Mouse (Mus musculus): ENCODE measurements around the gene 4930562C15Rik. TPM values are rescaled to one million over a fixed set of nuclear protein-coding genes. Genes with fewer than 3 reads are reported as not detected.

The 4930562C15Rik gene
- polyA plus RNA-seq, 1 experiment from 2014 or later = 0.11 TPM

DNA sequence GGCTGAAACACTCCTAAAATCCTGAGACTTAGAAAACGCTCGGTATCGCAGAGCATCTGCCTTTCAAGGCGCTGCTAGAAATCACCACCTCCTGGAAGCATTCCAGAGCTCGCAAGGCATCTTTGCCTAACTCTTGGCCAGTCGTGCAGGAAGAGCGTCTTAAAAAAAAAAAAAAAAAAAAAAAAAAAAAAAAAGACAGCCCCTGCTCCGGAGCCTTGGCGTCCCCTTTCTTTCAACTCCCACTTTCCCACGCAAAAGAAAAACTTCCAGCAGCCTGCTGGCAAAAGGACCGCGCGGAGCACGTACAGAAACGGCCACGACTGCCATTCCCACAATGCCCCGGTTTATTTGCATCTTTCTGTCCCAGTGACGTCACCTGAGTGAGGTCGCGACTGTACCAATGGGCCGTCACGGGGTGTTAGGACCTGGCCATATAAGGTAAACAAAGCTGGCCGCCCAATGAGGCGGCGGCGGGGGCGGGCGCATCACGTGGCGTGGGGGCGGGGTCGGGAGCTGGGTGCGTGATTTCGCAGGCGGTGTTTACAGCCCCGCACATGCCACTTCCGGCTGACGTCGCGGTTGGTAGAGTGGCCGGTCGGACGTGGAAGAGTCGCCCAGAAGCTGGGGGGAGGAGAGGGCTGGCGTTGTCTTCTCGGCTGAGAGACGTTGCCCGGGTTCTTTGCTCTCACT is 45.1 kb downstream of the 4930562C15Rik start, which contains the start of gene Ubald1:
Gene Ubald1 (minus strand): TSS at position 180 of the 690 bp plus-strand sequence.
- no peaks in the 10 kb centered on the region for H3K27me3 ChIP-seq (ENCODE audit: control insufficient read depth, insufficient read depth, low read length)
- ATAC-seq (ENCODE audit: low FRiP score) (peak; percentile 91), DNase-seq (ENCODE audit: low spot score) (peak; percentile 98)
- H3K4me1 ChIP-seq (replicated peaks; ENCODE audit: control insufficient read depth, insufficient read depth, low read length) = peaks cover 8% of the 10 kb centered on the region; the same call in 1 of the 2 replicates
- H3K9me3 ChIP-seq (ENCODE audit: control insufficient read depth, low read length) = no peaks in the 10 kb centered on the region
- H3K9ac ChIP-seq (ENCODE audit: low read depth, low read length) = peak within 1 kb of the TSS; percentile 91
- peak within 1 kb of the TSS; percentile 78 for H3K4me3 ChIP-seq (ENCODE audit: low read depth, low read length)
- under 1% methylated on average over 47 of the region's 48 CpGs for WGBS
- peak within 1 kb of the TSS; percentile 97 for H3K27ac ChIP-seq (ENCODE audit: low read depth, low read length)
- H3K36me3 ChIP-seq (ENCODE audit: control insufficient read depth, insufficient read depth, low read length) = no peaks in the 10 kb centered on the region
- peak within 1 kb of the TSS; percentile 89 for H3K4me2 ChIP-seq (replicated peaks; ENCODE audit: low read depth, low read length)

DNA sequence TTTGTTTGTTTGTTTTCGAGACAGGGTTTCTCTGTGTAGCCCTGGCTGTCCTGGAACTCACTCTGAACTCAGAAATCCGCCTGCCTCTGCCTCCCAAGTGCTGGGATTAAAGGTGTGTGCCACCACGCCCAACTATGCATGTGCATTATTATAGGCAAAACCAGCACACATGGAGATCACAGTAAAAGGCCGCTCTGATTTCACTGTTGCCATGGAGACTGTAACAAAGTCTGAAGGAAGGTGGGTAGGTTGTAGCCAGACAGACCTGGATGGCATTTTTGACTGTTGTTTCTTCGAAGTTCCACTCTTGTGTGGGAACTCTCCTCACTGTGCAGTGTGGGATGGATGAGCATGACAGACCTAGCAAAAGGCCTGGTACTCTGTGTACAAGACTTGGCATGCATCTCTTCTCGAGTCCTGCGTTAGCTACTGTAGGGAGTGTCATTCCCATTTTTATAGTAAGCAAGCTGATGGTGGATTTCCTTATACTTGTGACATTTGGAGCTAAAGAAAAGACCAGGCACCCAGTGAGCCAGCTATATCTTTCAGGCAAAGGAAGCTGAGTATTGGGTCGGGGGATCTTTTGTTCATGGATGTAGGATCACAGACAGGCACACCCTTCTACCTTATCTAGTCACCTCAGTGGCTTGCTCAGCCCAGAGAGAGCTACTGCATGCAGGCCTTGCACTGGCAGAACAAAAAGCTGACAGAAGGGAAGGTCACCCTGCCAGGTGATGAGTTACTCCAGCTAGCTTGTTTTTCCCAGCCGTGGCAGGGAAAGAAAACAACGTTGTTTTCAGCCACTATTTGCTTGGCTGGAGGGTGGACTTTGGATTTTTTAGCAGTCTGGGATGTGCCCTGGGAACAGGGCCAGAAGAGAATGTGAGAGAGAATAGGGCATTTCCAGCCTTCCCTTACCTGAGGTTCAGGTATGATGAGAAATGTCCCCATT is 46.5 kb downstream of the 4930562C15Rik start:
- H3K27me3 ChIP-seq (ENCODE audit: control insufficient read depth, insufficient read depth, low read length) = no peaks in the 10 kb centered on the region
- H3K4me2 ChIP-seq (replicated peaks; ENCODE audit: low read depth, low read length) = peak overlapping the region; percentile 89
- ATAC-seq (ENCODE audit: low FRiP score) (no peak), DNase-seq (ENCODE audit: low spot score) (no peak)
- H3K27ac ChIP-seq (ENCODE audit: low read depth, low read length) = peak overlapping the region; percentile 95; the same call in 1 of the 2 replicates
- peaks cover 8% of the 10 kb centered on the region; the same call in 1 of the 2 replicates for H3K4me1 ChIP-seq (replicated peaks; ENCODE audit: control insufficient read depth, insufficient read depth, low read length)
- H3K36me3 ChIP-seq (ENCODE audit: control insufficient read depth, insufficient read depth, low read length) = no peaks in the 10 kb centered on the region
- H3K9ac ChIP-seq (ENCODE audit: low read depth, low read length) = peak overlapping the region; percentile 91; the same call in 1 of the 2 replicates
- peak overlapping the region; percentile 60 for H3K4me3 ChIP-seq (ENCODE audit: low read depth, low read length)
- no peaks in the 10 kb centered on the region for H3K9me3 ChIP-seq (ENCODE audit: control insufficient read depth, low read length)
- 75% methylated on average over 10 of the region's 10 CpGs for WGBS

DNA sequence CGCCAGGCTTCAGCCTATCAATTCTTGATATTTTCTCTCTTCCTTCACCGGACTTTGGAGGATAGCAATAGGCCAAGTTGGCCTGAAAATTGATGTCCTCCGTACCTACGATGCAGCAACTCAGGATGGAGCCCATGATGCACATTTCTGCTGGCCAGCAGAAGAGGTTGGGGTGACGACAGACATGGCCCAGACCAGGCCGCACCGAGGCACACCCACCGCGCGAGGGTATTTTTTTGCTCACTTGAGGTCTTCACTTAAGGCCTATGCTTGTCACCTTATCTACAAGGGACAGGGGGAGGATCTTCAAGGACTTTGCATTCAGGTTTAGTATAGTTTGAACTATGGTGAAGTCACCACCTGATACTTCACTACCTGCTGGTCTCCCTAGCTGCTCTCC is 49.7 kb downstream of the 4930562C15Rik start:
- WGBS = 93% methylated on average over 10 of the region's 10 CpGs
- ATAC-seq (ENCODE audit: low FRiP score) (no peak), DNase-seq (ENCODE audit: low spot score) (no peak)
- Histone ChIP-seq H3K4me1 (replicated peaks; ENCODE audit: control insufficient read depth, insufficient read depth, low read length) (peaks cover 2% of the 10 kb centered on the region; the same call in 1 of the 2 replicates), H3K9me3 (ENCODE audit: control insufficient read depth, low read length) (no peaks in the 10 kb centered on the region), H3K9ac (ENCODE audit: low read depth, low read length) (no peak overlapping the region), H3K4me2 (replicated peaks; ENCODE audit: low read depth, low read length) (no peak overlapping the region), H3K27ac (ENCODE audit: low read depth, low read length) (no peak overlapping the region), H3K27me3 (ENCODE audit: control insufficient read depth, insufficient read depth, low read length) (no peaks in the 10 kb centered on the region), H3K4me3 (ENCODE audit: low read depth, low read length) (no peak overlapping the region), H3K36me3 (ENCODE audit: control insufficient read depth, insufficient read depth, low read length) (no peaks in the 10 kb centered on the region)

DNA sequence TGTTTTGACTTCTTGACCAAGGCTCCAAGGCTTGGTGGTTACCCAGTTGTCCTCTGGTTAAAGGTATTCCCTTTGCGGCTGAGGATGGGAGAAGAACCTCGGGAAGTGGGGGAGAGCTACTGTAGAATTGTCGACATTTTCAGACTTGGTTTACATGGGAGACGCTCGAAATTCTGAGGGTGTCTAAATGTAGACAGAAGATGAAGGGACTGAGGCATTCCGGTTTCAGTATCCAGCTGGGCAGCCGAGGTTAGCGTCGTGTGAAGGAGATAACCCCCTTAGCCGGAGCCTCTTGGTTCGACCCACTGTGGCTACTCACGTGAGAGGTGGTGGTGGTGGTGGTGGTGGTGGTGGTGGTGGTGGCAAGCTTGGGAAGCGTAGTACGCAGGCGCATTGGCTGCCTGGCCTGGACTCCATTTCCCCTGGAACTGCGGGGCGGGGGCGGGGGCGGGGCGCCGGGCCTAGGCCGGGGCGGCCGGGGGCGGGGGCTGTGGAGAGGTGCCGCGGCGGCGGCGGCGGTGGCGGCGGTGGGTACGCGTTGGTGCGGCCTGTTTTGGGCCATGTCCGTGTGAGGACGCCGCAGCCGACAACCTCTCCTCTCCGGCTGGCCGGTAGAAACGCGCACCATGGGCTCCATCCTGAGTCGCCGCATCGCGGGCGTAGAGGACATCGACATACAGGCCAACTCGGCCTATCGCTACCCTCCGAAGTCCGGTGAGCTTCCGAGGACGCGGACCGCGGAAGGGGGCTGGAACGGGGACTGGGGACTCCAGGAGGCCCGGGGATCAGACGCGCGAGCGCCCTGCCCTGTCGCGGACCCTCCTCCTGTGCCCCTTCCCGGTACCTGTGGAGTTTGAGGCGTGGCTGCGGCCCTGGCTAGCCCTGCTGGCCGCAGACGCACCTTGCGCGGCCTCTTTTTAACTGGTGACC is 50.8 kb downstream of the 4930562C15Rik start, which contains the start of gene Mgrn1:
Gene Mgrn1 (plus strand): TSS at position 490 of the 930 bp plus-strand sequence.
- no peaks in the 10 kb centered on the region for H3K36me3 ChIP-seq (ENCODE audit: control insufficient read depth, insufficient read depth, low read length)
- no peaks in the 10 kb centered on the region for H3K27me3 ChIP-seq (ENCODE audit: control insufficient read depth, insufficient read depth, low read length)
- under 1% methylated on average over 62 of the region's 74 CpGs for WGBS
- DNase-seq (ENCODE audit: low spot score) (peak; percentile 94), ATAC-seq (ENCODE audit: low FRiP score) (peak; percentile 92)
- peak within 1 kb of the TSS; percentile 88 for H3K9ac ChIP-seq (ENCODE audit: low read depth, low read length)
- peak within 1 kb of the TSS; percentile 80 for H3K27ac ChIP-seq (ENCODE audit: low read depth, low read length)
- peaks cover 2% of the 10 kb centered on the region; the same call in 1 of the 2 replicates for H3K4me1 ChIP-seq (replicated peaks; ENCODE audit: control insufficient read depth, insufficient read depth, low read length)
- peak within 1 kb of the TSS; percentile 64 for H3K4me2 ChIP-seq (replicated peaks; ENCODE audit: low read depth, low read length)
- peak within 1 kb of the TSS; percentile 86 for H3K4me3 ChIP-seq (ENCODE audit: low read depth, low read length)
- H3K9me3 ChIP-seq (ENCODE audit: control insufficient read depth, low read length) = no peaks in the 10 kb centered on the region

DNA sequence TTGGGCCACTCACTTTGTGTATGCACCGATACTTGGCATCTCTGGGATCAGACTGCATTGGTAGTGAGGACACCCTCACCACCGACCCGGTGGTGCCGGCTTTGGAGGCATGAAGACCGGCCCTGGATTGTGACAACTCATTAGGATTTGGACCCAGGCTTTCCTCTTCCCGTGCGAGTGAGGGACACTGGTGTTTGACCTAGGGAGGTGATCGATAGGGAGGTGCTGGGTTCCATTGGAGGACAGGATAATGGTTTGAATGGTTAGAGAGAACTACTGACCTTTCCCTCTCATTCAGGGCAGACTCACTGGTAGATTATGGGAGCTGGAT is 51.4 kb downstream of the 4930562C15Rik start:
- no peak for ATAC-seq (ENCODE audit: low FRiP score)
- no peak for DNase-seq (ENCODE audit: low spot score)
- peak overlapping the region; percentile 64 for H3K4me2 ChIP-seq (replicated peaks; ENCODE audit: low read depth, low read length)
- H3K9ac ChIP-seq (ENCODE audit: low read depth, low read length) = peak overlapping the region; percentile 88
- no peaks in the 10 kb centered on the region for H3K9me3 ChIP-seq (ENCODE audit: control insufficient read depth, low read length)
- peak overlapping the region; percentile 60 for H3K27ac ChIP-seq (ENCODE audit: low read depth, low read length)
- H3K36me3 ChIP-seq (ENCODE audit: control insufficient read depth, insufficient read depth, low read length) = no peaks in the 10 kb centered on the region
- H3K4me3 ChIP-seq (ENCODE audit: low read depth, low read length) = peak overlapping the region; percentile 86
- WGBS = 0% methylated on average over 8 of the region's 8 CpGs
- H3K4me1 ChIP-seq (replicated peaks; ENCODE audit: control insufficient read depth, insufficient read depth, low read length) = peaks cover 2% of the 10 kb centered on the region; the same call in 1 of the 2 replicates
- H3K27me3 ChIP-seq (ENCODE audit: control insufficient read depth, insufficient read depth, low read length) = no peaks in the 10 kb centered on the region

DNA sequence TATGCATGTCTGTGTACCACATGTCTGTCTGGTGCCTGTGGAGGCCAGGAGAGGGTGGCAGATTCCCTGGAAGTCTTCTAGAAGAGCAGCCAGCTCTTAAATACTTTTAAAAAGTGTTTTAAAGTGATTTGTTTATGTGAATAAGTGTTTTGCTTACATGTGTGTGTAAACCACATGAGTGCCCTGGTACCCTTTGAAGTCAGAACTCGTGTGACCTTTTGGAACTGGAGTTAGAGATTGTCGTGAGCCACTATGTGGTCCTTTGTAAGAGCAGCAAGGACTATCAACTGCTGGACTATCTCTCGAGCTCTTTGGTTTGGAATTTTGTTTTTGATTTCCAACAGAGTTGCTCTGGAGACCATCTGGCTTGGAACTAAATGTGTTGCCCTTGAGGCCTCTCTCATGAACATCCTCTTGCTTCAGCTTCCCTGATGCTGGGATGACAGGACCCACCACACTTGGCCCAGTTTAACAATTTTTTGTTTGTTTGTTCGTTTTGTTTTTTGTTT is 55.0 kb downstream of the 4930562C15Rik start:
- ATAC-seq (ENCODE audit: low FRiP score) (no peak), DNase-seq (ENCODE audit: low spot score) (no peak)
- WGBS = 72% methylated on average over 4 of the region's 4 CpGs
- H3K27me3 ChIP-seq (ENCODE audit: control insufficient read depth, insufficient read depth, low read length) = no peaks in the 10 kb centered on the region
- no peaks in the 10 kb centered on the region for H3K9me3 ChIP-seq (ENCODE audit: control insufficient read depth, low read length)
- H3K4me2 ChIP-seq (replicated peaks; ENCODE audit: low read depth, low read length) = no peak overlapping the region
- no peak overlapping the region for H3K4me3 ChIP-seq (ENCODE audit: low read depth, low read length)
- peaks cover 2% of the 10 kb centered on the region; the same call in 1 of the 2 replicates for H3K4me1 ChIP-seq (replicated peaks; ENCODE audit: control insufficient read depth, insufficient read depth, low read length)
- H3K36me3 ChIP-seq (ENCODE audit: control insufficient read depth, insufficient read depth, low read length) = no peaks in the 10 kb centered on the region
- H3K9ac ChIP-seq (ENCODE audit: low read depth, low read length) = no peak overlapping the region
- no peak overlapping the region for H3K27ac ChIP-seq (ENCODE audit: low read depth, low read length)

DNA sequence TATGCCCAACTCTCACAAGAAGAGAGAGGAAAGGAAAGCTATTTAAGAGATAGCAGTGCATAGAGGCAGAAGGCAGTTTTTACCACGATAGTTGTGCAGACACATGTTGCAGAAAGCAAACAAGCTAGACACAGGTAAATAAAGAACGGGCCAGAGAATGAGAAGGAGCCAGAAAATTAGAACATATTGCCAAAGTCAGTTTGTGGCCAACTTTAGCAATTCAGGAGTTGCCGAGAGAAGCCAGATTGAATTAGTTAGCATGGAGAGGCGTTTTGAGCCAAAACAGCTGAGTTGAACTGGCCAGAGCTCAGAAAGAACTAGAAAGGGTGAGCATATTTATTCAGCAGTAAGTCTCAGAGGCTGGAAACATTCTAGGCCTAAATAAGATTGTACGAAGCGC is 57.0 kb downstream of the 4930562C15Rik start:
- H3K27ac ChIP-seq (ENCODE audit: low read depth, low read length) = no peak overlapping the region
- H3K9ac ChIP-seq (ENCODE audit: low read depth, low read length) = no peak overlapping the region
- peaks cover 2% of the 10 kb centered on the region; the same call in 1 of the 2 replicates for H3K4me1 ChIP-seq (replicated peaks; ENCODE audit: control insufficient read depth, insufficient read depth, low read length)
- WGBS = 91% methylated on average over 6 of the region's 6 CpGs
- DNase-seq (ENCODE audit: low spot score) (no peak), ATAC-seq (ENCODE audit: low FRiP score) (no peak)
- no peaks in the 10 kb centered on the region for H3K36me3 ChIP-seq (ENCODE audit: control insufficient read depth, insufficient read depth, low read length)
- H3K4me2 ChIP-seq (replicated peaks; ENCODE audit: low read depth, low read length) = no peak overlapping the region
- no peaks in the 10 kb centered on the region for H3K9me3 ChIP-seq (ENCODE audit: control insufficient read depth, low read length)
- H3K4me3 ChIP-seq (ENCODE audit: low read depth, low read length) = no peak overlapping the region
- no peaks in the 10 kb centered on the region for H3K27me3 ChIP-seq (ENCODE audit: control insufficient read depth, insufficient read depth, low read length)

All from hindbrain, embryonic 11.5 days (tissue).